Mouse (Mus musculus) liver, embryonic 15.5 days (tissue): ENCODE measurements around the gene Col20a1. TPM values are rescaled to one million over a fixed set of nuclear protein-coding genes. Genes with fewer than 3 reads are reported as not detected.

Source experiments
- polyA plus RNA-seq: library from polyadenylated mRNA; unstranded; fragments of >200 nt; fragmentation: Nextera tagmentation; extraction: Ambion mirVana; gene quantifications from 2 replicates; pipeline ENCODE4 v1.2.1, GENCODE M21; 2015

Col20a1 gene
- polyA plus RNA-seq, 1 experiment from 2014 or later: 0.07 TPM

Other genes starting within 250 kb of the Col20a1 start
- not detected in 2 replicates for gene Bhlhe23, start 209.6 kb upstream of the Col20a1 start, polyA plus RNA-seq
- 21.6 and 22.0 TPM in 2 replicates for gene Ythdf1, start 65.6 kb upstream of the Col20a1 start, polyA plus RNA-seq
- gene Birc7, start 57.5 kb upstream of the Col20a1 start, polyA plus RNA-seq: not detected in 2 replicates
- gene Nkain4, start 31.8 kb upstream of the Col20a1 start, polyA plus RNA-seq: 0.82 and 2.4 TPM in 2 replicates
- gene Arfgap1, start 19.3 kb upstream of the Col20a1 start, polyA plus RNA-seq: 32.0 and 35.1 TPM in 2 replicates
- gene Chrna4, start 57.0 kb downstream of the Col20a1 start, polyA plus RNA-seq: 0.94 and 1.1 TPM in 2 replicates
- 0.18 and 0.28 TPM in 2 replicates for gene Kcnq2, start 148.8 kb downstream of the Col20a1 start, polyA plus RNA-seq
- gene Eef1a2, start 170.5 kb downstream of the Col20a1 start, polyA plus RNA-seq: not detected in 2 replicates
- gene Ppdpf, start 200.7 kb downstream of the Col20a1 start, polyA plus RNA-seq: 95.8 and 96.4 TPM in 2 replicates
- gene Ptk6, start 216.3 kb downstream of the Col20a1 start, polyA plus RNA-seq: 0.14 and 0.21 TPM in 2 replicates
- gene Srms, start 226.7 kb downstream of the Col20a1 start, polyA plus RNA-seq: 0.32 and 0.44 TPM in 2 replicates
- 0.17 and 0.26 TPM in 2 replicates for gene Fndc11, start 233.5 kb downstream of the Col20a1 start, polyA plus RNA-seq